Comparison of ENCODE assay signal across 13 mouse cellular contexts in genomic region chr13:15570908-15571568, GRCm38 (mm10).
A peak's percentile ranks its signal among the peaks of the same experiment; 100 is the strongest.
DNase-seq lines count a peak whose midpoint lies in the region; ATAC-seq lines count a peak whose summit lies in the region.
"Had no signal": no experiment of that assay in that cellular context is flagged by ENCODE, and none has a peak within 500 bp of the region (broad histone marks: within the 10 kb centered on the region; RNA-seq: fewer than 3 reads in every experiment).

No protein-coding gene starts in this region.

- no peaks in the 10 kb centered on the region for H3K9me3 ChIP-seq in heart, embryonic 12.5 days (replicated peaks)
- H3K9me3 ChIP-seq in forebrain, embryonic 15.5 days = no peaks in the 10 kb centered on the region
- no peaks in the 10 kb centered on the region for H3K9me3 ChIP-seq in midbrain, embryonic 10.5 days (replicated peaks)
- H3K9me3 ChIP-seq: embryonic facial prominence, embryonic 10.5 days; kidney, embryonic 15.5 days; neural tube, embryonic 12.5 days had no signal

- peaks cover 3% of the 10 kb centered on the region; the same call in 1 of the 2 replicates for H3K27me3 ChIP-seq in heart, embryonic 12.5 days (replicated peaks)
- no peaks in the 10 kb centered on the region for H3K27me3 ChIP-seq in forebrain, embryonic 15.5 days
- no peaks in the 10 kb centered on the region; the same call in 1 of the 2 replicates for H3K27me3 ChIP-seq in midbrain, embryonic 10.5 days (ENCODE audit: low read depth, poor library complexity, severe bottlenecking)
- H3K27me3 ChIP-seq: kidney, embryonic 15.5 days; neural tube, embryonic 12.5 days had no signal

- 14% methylated on average over 15 of the region's 15 CpGs for WGBS in heart, embryonic 12.5 days
- 22% methylated on average over 15 of the region's 15 CpGs for WGBS in forebrain, embryonic 15.5 days
- WGBS in midbrain, embryonic 10.5 days = 28% methylated on average over 15 of the region's 15 CpGs

- peaks cover 14% of the 10 kb centered on the region for H3K4me1 ChIP-seq in heart, embryonic 12.5 days (replicated peaks)
- peaks cover 12% of the 10 kb centered on the region for H3K4me1 ChIP-seq in forebrain, embryonic 15.5 days
- peaks cover 25% of the 10 kb centered on the region for H3K4me1 ChIP-seq in midbrain, embryonic 10.5 days

- no peaks in the 10 kb centered on the region for H3K36me3 ChIP-seq in heart, embryonic 12.5 days
- no peaks in the 10 kb centered on the region for H3K36me3 ChIP-seq in forebrain, embryonic 15.5 days
- H3K36me3 ChIP-seq in midbrain, embryonic 10.5 days = no peaks in the 10 kb centered on the region
- H3K36me3 ChIP-seq: kidney, embryonic 15.5 days; neural tube, embryonic 12.5 days had no signal

- no peak overlapping the region for H3K9ac ChIP-seq in heart, embryonic 12.5 days
- H3K9ac ChIP-seq in forebrain, embryonic 15.5 days (replicated peaks) = peak overlapping the region; percentile 8; the same call in 1 of the 2 replicates
- H3K9ac ChIP-seq: kidney, embryonic 15.5 days; neural tube, embryonic 12.5 days had no signal

- no peak for DNase-seq in heart, adult 9 months (ENCODE audit: low spot score in 2 of 2)
- DNase-seq in R1 (ENCODE audit: low read depth, low spot score) = peak; percentile 9
- peak; percentile 29 for DNase-seq in midbrain, embryonic 10.5 days (ENCODE audit: low spot score)
- DNase-seq in kidney, postnatal 4 days = no peak
- DNase-seq in cerebellum, adult 8-10 months = no peak
- DNase-seq in kidney, postnatal 36 days = no peak
- DNase-seq: lung, postnatal 36 days had no signal

- H3K4me3 ChIP-seq in heart, embryonic 12.5 days = no peak overlapping the region
- H3K4me3 ChIP-seq in forebrain, embryonic 15.5 days = no peak overlapping the region
- peak overlapping the region; percentile 12; the same call in 1 of the 2 replicates for H3K4me3 ChIP-seq in midbrain, embryonic 10.5 days
- H3K4me3 ChIP-seq: embryonic facial prominence, embryonic 10.5 days; kidney, embryonic 15.5 days; neural tube, embryonic 12.5 days had no signal

- no peak for ATAC-seq in heart, embryonic 12.5 days (ENCODE audit: insufficient number of reproducible peaks, low FRiP score)
- ATAC-seq in forebrain, embryonic 15.5 days (replicated peaks) = peak; percentile 61; the same call in 1 of the 2 replicates
- ATAC-seq: CD4-positive, CD25-positive, alpha-beta regulatory T cell, adult 4 months had no signal

- H3K27ac ChIP-seq in heart, embryonic 12.5 days (ENCODE audit: poor library complexity, severe bottlenecking) = no peak overlapping the region
- 0 out of 2 replicates have a peak overlapping the region, but pooled peaks have one; percentile 5 for H3K27ac ChIP-seq in forebrain, embryonic 15.5 days (replicated peaks)
- H3K27ac ChIP-seq in midbrain, embryonic 10.5 days (replicated peaks) = peak overlapping the region; percentile 49; the same call in 1 of the 2 replicates
- H3K27ac ChIP-seq: embryonic facial prominence, embryonic 10.5 days; kidney, embryonic 15.5 days; neural tube, embryonic 12.5 days had no signal

- H3K4me2 ChIP-seq in heart, embryonic 12.5 days = peak overlapping the region; percentile 54
- H3K4me2 ChIP-seq in forebrain, embryonic 15.5 days (replicated peaks) = peak overlapping the region; percentile 35
- H3K4me2 ChIP-seq: kidney, embryonic 15.5 days; neural tube, embryonic 12.5 days had no signal

Comparison
In these comparisons a context has a peak if more than half of its experiments do, and no peak if none do; other contexts are left out.
1. DNase-seq: peak in R1 (single experiment) and midbrain, embryonic 10.5 days (single experiment); none in heart, adult 9 months (0 of 2), kidney, postnatal 4 days (0 of 2), cerebellum, adult 8-10 months (single experiment) and kidney, postnatal 36 days (0 of 2).